Mouse (Mus musculus) small intestine, adult 2 months (tissue): Measurements from ENCODE around the gene S100a13. TPM values are rescaled to one million over a fixed set of nuclear protein-coding genes. Genes with fewer than 3 reads are reported as not detected.
A peak's percentile ranks its signal among the peaks of the same experiment; 100 is the strongest.

ENCODE experiments used
- H3K27ac ChIP-seq: fragments of 200-500 bp; 2 replicates; pipeline ENCODE4 v1.5.1; 2012; ENCODE audit warnings: low read depth, low read length, control low read depth, inconsistent platforms; ENCODE audit not compliant: insufficient read depth
- H3K27me3 ChIP-seq: fragments of 200-500 bp; 2 replicates; pipeline ENCODE4 v1.6.1; 2012; ENCODE audit warnings: mild to moderate bottlenecking, moderate library complexity, low read length, inconsistent platforms; ENCODE audit not compliant: control insufficient read depth, insufficient read depth
- H3K36me3 ChIP-seq: fragments of 200-500 bp; 2 replicates; pipeline ENCODE4 v1.6.1; 2012; ENCODE audit warnings: mild to moderate bottlenecking, low read length, control low read depth, inconsistent platforms; ENCODE audit not compliant: control insufficient read depth, insufficient read depth
- H3K4me1 ChIP-seq: fragments of 200-500 bp; 2 replicates; pipeline ENCODE4 v1.6.1; 2012; ENCODE audit warnings: low read length, inconsistent platforms, mixed read lengths; ENCODE audit not compliant: control insufficient read depth, insufficient read depth, insufficient read length
- H3K4me3 ChIP-seq: fragments of 200-500 bp; 2 replicates; pipeline ENCODE4 v1.5.1; 2012; ENCODE audit warnings: low read depth, mild to moderate bottlenecking, control low read depth, inconsistent platforms, low read length, moderate library complexity
- CTCF ChIP-seq: fragments of 200-500 bp; IDR thresholded peaks from 2 replicates; pipeline ENCODE4 v1.5.1; 2012; ENCODE audit warnings: low read depth, mild to moderate bottlenecking, control low read depth, inconsistent platforms, low read length, moderate library complexity, mixed read lengths; ENCODE audit not compliant: insufficient replicate concordance, insufficient read length; ENCODE audit errors: extremely low read depth
- POLR2A ChIP-seq: fragments of 200-500 bp; IDR thresholded peaks from 2 replicates; pipeline ENCODE4 v1.6.1; 2012; ENCODE audit warnings: low read depth, mild to moderate bottlenecking, control low read depth, inconsistent platforms, low read length, moderate library complexity
- WGBS: fragments of 180-500 bp; shearing (Covaris S2); methylation state at CpG from one replicate; pipeline ENCODE4 v1.1.7; 2018; 5-methylcytosine and 5-hydroxymethylcytosine counted together
- polyA plus RNA-seq: library from polyadenylated mRNA; depleted of rRNA; stranded (reverse); fragments of >200 nt; gene quantifications from 2 replicates; pipeline ENCODE4 v1.2.3, GENCODE M21; 2012; rRNA removed

Gene S100a13
- polyA plus RNA-seq = 8.5 and 9.7 TPM in 2 replicates

GRCm38 (mm10) chr3:90513796-90514590 lies at the start of gene S100a13, which contains the start of gene S100a1:
Gene S100a13 (plus strand): TSS chr3:90514435.
Gene S100a1 (minus strand): TSS chr3:90514392.
- WGBS = 2% methylated on average over 25 of the region's 25 CpGs

GRCm38 (mm10) chr3:90464552-90465080 lies 49.6 kb upstream of the S100a13 start:
- no peaks in the 10 kb centered on the region for H3K4me1 ChIP-seq
- 43% methylated on average over 37 of the region's 37 CpGs for WGBS
- no peaks in the 10 kb centered on the region for H3K36me3 ChIP-seq
- H3K4me3 ChIP-seq = peak overlapping the region; percentile 63
- H3K27ac ChIP-seq = no peak overlapping the region
- TF ChIP-seq POLR2A (no peak), CTCF (no peak)
- peaks cover 18% of the 10 kb centered on the region for H3K27me3 ChIP-seq

More at GRCm38 (mm10) chr3:90513796-90514590, at the start of gene S100a13, which contains the start of gene S100a1:
- Histone ChIP-seq H3K4me1 (peaks cover 8% of the 10 kb centered on the region; the same call in 1 of the 2 replicates), H3K36me3 (peaks cover 2% of the 10 kb centered on the region; the same call in 1 of the 2 replicates), H3K4me3 (peak within 1 kb of the TSS; percentile 62), H3K27me3 (no peaks in the 10 kb centered on the region), H3K27ac (peak within 1 kb of the TSS; percentile 48)
- TF ChIP-seq CTCF = peak; percentile 23; the same call in 1 of the 2 replicates
- TF ChIP-seq POLR2A = no peak; the same call in 1 of the 2 replicates

GRCm38 (mm10) chr3:90465081-90465685 lies 49.1 kb upstream of the S100a13 start:
- Histone ChIP-seq H3K27me3 (peaks cover 18% of the 10 kb centered on the region), H3K36me3 (no peaks in the 10 kb centered on the region), H3K4me1 (no peaks in the 10 kb centered on the region), H3K4me3 (peak overlapping the region; percentile 63), H3K27ac (no peak overlapping the region)
- no peak for TF ChIP-seq CTCF
- TF ChIP-seq POLR2A = no peak
- WGBS = 3% methylated on average over 75 of the region's 75 CpGs

- no peak for TF ChIP-seq CTCF
- TF ChIP-seq POLR2A = no peak
- no peak within 1 kb of the TSS for H3K27ac ChIP-seq
- no peaks in the 10 kb centered on the region for H3K36me3 ChIP-seq
- no peaks in the 10 kb centered on the region for H3K4me1 ChIP-seq
- peaks cover 18% of the 10 kb centered on the region for H3K27me3 ChIP-seq
- WGBS = under 1% methylated on average over 49 of the region's 49 CpGs
- H3K4me3 ChIP-seq = peak within 1 kb of the TSS; percentile 63
Measured at GRCm38 (mm10) chr3:90465686-90466310, 48.4 kb upstream of the S100a13 start, which contains the start of gene Npr1. Gene Npr1 (minus strand): TSS chr3:90465866.

- peak overlapping the region; percentile 63 for H3K4me3 ChIP-seq
- WGBS = under 1% methylated on average over 15 of the region's 15 CpGs
- no peak overlapping the region for H3K27ac ChIP-seq
- TF ChIP-seq CTCF = peak; percentile 66; the same call in 1 of the 2 replicates
- TF ChIP-seq POLR2A = no peak
- no peaks in the 10 kb centered on the region for H3K36me3 ChIP-seq
- H3K4me1 ChIP-seq = no peaks in the 10 kb centered on the region
- H3K27me3 ChIP-seq = peaks cover 18% of the 10 kb centered on the region
Measured at GRCm38 (mm10) chr3:90466311-90466766, 47.9 kb upstream of the S100a13 start.

- TF ChIP-seq POLR2A (no peak), CTCF (no peak)
- no peak overlapping the region for H3K27ac ChIP-seq
- peaks cover 18% of the 10 kb centered on the region for H3K27me3 ChIP-seq
- H3K4me3 ChIP-seq = no peak overlapping the region
- H3K36me3 ChIP-seq = no peaks in the 10 kb centered on the region
- 98% methylated on average over 10 of the region's 10 CpGs for WGBS
- H3K4me1 ChIP-seq = no peaks in the 10 kb centered on the region
Measured at GRCm38 (mm10) chr3:90467618-90468300, 46.5 kb upstream of the S100a13 start.
